Mouse (Mus musculus): Measurements from ENCODE around the gene Paxip1. TPM values are rescaled to one million over a fixed set of nuclear protein-coding genes. Genes with fewer than 3 reads are reported as not detected.
A peak's percentile ranks its signal among the peaks of the same experiment; 100 is the strongest.

Gene Paxip1
- polyA plus RNA-seq, 1 experiment from 2014 or later, result 29.5 TPM

GRCm38 (mm10) chr5:27792173-27792470 is 631 bp upstream of the Paxip1 start:
- H3K9ac ChIP-seq, result peak overlapping the region; percentile 80
- 16% methylated on average over 8 of the region's 8 CpGs for WGBS
- DNase-seq (ENCODE audit: low spot score) (no peak), ATAC-seq (ENCODE audit: low FRiP score) (no peak)
- peak overlapping the region; percentile 71 for H3K4me2 ChIP-seq (replicated peaks)
- peak overlapping the region; percentile 69 for H3K4me3 ChIP-seq (replicated peaks; ENCODE audit: low read length)
- peak overlapping the region; percentile 96 for H3K27ac ChIP-seq
- no peaks in the 10 kb centered on the region for H3K27me3 ChIP-seq (ENCODE audit: control insufficient read depth, insufficient read depth, low read length)
- peaks cover 11% of the 10 kb centered on the region for H3K4me1 ChIP-seq (replicated peaks; ENCODE audit: control insufficient read depth, insufficient read depth, low read length)
- peaks cover 16% of the 10 kb centered on the region for H3K36me3 ChIP-seq (replicated peaks; ENCODE audit: control insufficient read depth, insufficient read depth)
- H3K9me3 ChIP-seq (ENCODE audit: control insufficient read depth, low read length), result no peaks in the 10 kb centered on the region

GRCm38 (mm10) chr5:27790910-27791288 is 592 bp downstream of the Paxip1 start:
- ATAC-seq (ENCODE audit: low FRiP score) (peak; percentile 85), DNase-seq (ENCODE audit: low spot score) (peak; percentile 80)
- peak overlapping the region; percentile 96 for H3K27ac ChIP-seq
- H3K4me1 ChIP-seq (replicated peaks; ENCODE audit: control insufficient read depth, insufficient read depth, low read length), result peaks cover 11% of the 10 kb centered on the region
- WGBS, result 0% methylated on average over 41 of the region's 47 CpGs
- H3K27me3 ChIP-seq (ENCODE audit: control insufficient read depth, insufficient read depth, low read length), result no peaks in the 10 kb centered on the region
- peaks cover 28% of the 10 kb centered on the region for H3K36me3 ChIP-seq (replicated peaks; ENCODE audit: control insufficient read depth, insufficient read depth)
- peak overlapping the region; percentile 69 for H3K4me3 ChIP-seq (replicated peaks; ENCODE audit: low read length)
- H3K4me2 ChIP-seq (replicated peaks), result peak overlapping the region; percentile 71
- H3K9me3 ChIP-seq (ENCODE audit: control insufficient read depth, low read length), result no peaks in the 10 kb centered on the region
- peak overlapping the region; percentile 80 for H3K9ac ChIP-seq

- H3K4me2 ChIP-seq (replicated peaks), result peak overlapping the region; percentile 71
- no peaks in the 10 kb centered on the region for H3K9me3 ChIP-seq (ENCODE audit: control insufficient read depth, low read length)
- H3K4me3 ChIP-seq (replicated peaks; ENCODE audit: low read length), result peak overlapping the region; percentile 69
- H3K27ac ChIP-seq, result peak overlapping the region; percentile 96
- peak overlapping the region; percentile 80 for H3K9ac ChIP-seq
- ATAC-seq (ENCODE audit: low FRiP score) (no peak), DNase-seq (ENCODE audit: low spot score) (no peak)
- H3K36me3 ChIP-seq (replicated peaks; ENCODE audit: control insufficient read depth, insufficient read depth), result peaks cover 34% of the 10 kb centered on the region
- WGBS, result 29% methylated on average over 21 of the region's 21 CpGs
- H3K4me1 ChIP-seq (replicated peaks; ENCODE audit: control insufficient read depth, insufficient read depth, low read length), result peaks cover 11% of the 10 kb centered on the region
- H3K27me3 ChIP-seq (ENCODE audit: control insufficient read depth, insufficient read depth, low read length), result no peaks in the 10 kb centered on the region
These were observed 1.2 kb downstream of the Paxip1 start for GRCm38 (mm10) chr5:27790086-27790909.

GRCm38 (mm10) chr5:27789586-27789985 is 1.9 kb downstream of the Paxip1 start:
- 86% methylated on average over 10 of the region's 10 CpGs for WGBS
- Histone ChIP-seq H3K4me3 (replicated peaks; ENCODE audit: low read length) (no peak overlapping the region), H3K27me3 (ENCODE audit: control insufficient read depth, insufficient read depth, low read length) (no peaks in the 10 kb centered on the region), H3K9me3 (ENCODE audit: control insufficient read depth, low read length) (no peaks in the 10 kb centered on the region), H3K4me1 (replicated peaks; ENCODE audit: control insufficient read depth, insufficient read depth, low read length) (peaks cover 11% of the 10 kb centered on the region), H3K27ac (no peak overlapping the region), H3K9ac (peak overlapping the region; percentile 80; the same call in 1 of the 2 replicates), H3K4me2 (replicated peaks) (peak overlapping the region; percentile 71), H3K36me3 (replicated peaks; ENCODE audit: control insufficient read depth, insufficient read depth) (peaks cover 41% of the 10 kb centered on the region)
- ATAC-seq (ENCODE audit: low FRiP score) (no peak), DNase-seq (ENCODE audit: low spot score) (no peak)

- Histone ChIP-seq H3K9me3 (ENCODE audit: control insufficient read depth, low read length) (no peaks in the 10 kb centered on the region), H3K27ac (no peak overlapping the region), H3K4me3 (replicated peaks; ENCODE audit: low read length) (no peak overlapping the region), H3K4me2 (replicated peaks) (no peak overlapping the region), H3K27me3 (ENCODE audit: control insufficient read depth, insufficient read depth, low read length) (no peaks in the 10 kb centered on the region), H3K36me3 (replicated peaks; ENCODE audit: control insufficient read depth, insufficient read depth) (peaks cover 85% of the 10 kb centered on the region), H3K9ac (no peak overlapping the region), H3K4me1 (replicated peaks; ENCODE audit: control insufficient read depth, insufficient read depth, low read length) (no peaks in the 10 kb centered on the region)
- ATAC-seq (ENCODE audit: low FRiP score) (no peak), DNase-seq (ENCODE audit: low spot score) (no peak)
- 96% methylated on average over 9 of the region's 9 CpGs for WGBS
These were observed 8.1 kb downstream of the Paxip1 start for GRCm38 (mm10) chr5:27783381-27783780.

GRCm38 (mm10) chr5:27767948-27768347 is 23.5 kb downstream of the Paxip1 start:
- Histone ChIP-seq H3K4me2 (replicated peaks) (no peak overlapping the region), H3K27ac (0 out of 2 replicates have a peak overlapping the region, but pooled peaks have one; percentile 16), H3K27me3 (ENCODE audit: control insufficient read depth, insufficient read depth, low read length) (no peaks in the 10 kb centered on the region), H3K9me3 (ENCODE audit: control insufficient read depth, low read length) (no peaks in the 10 kb centered on the region), H3K9ac (no peak overlapping the region), H3K36me3 (replicated peaks; ENCODE audit: control insufficient read depth, insufficient read depth) (peaks cover 77% of the 10 kb centered on the region), H3K4me3 (replicated peaks; ENCODE audit: low read length) (no peak overlapping the region), H3K4me1 (replicated peaks; ENCODE audit: control insufficient read depth, insufficient read depth, low read length) (no peaks in the 10 kb centered on the region)
- no peak; the same call in 1 of the 2 replicates for ATAC-seq (ENCODE audit: low FRiP score)
- WGBS, result 52% methylated on average over 5 of the region's 5 CpGs
- DNase-seq (ENCODE audit: low spot score), result no peak

GRCm38 (mm10) chr5:27765780-27766179 is 25.7 kb downstream of the Paxip1 start:
- Histone ChIP-seq H3K9ac (no peak overlapping the region), H3K9me3 (ENCODE audit: control insufficient read depth, low read length) (no peaks in the 10 kb centered on the region), H3K27me3 (ENCODE audit: control insufficient read depth, insufficient read depth, low read length) (no peaks in the 10 kb centered on the region), H3K27ac (no peak overlapping the region), H3K4me2 (replicated peaks) (no peak overlapping the region), H3K4me1 (replicated peaks; ENCODE audit: control insufficient read depth, insufficient read depth, low read length) (no peaks in the 10 kb centered on the region), H3K36me3 (replicated peaks; ENCODE audit: control insufficient read depth, insufficient read depth) (peaks cover 76% of the 10 kb centered on the region), H3K4me3 (replicated peaks; ENCODE audit: low read length) (no peak overlapping the region)
- DNase-seq (ENCODE audit: low spot score) (no peak), ATAC-seq (ENCODE audit: low FRiP score) (no peak)
- 62% methylated on average over 4 of the region's 4 CpGs for WGBS

- Histone ChIP-seq H3K27ac (no peak overlapping the region), H3K4me1 (replicated peaks; ENCODE audit: control insufficient read depth, insufficient read depth, low read length) (no peaks in the 10 kb centered on the region), H3K9ac (no peak overlapping the region), H3K36me3 (replicated peaks; ENCODE audit: control insufficient read depth, insufficient read depth) (peaks cover 84% of the 10 kb centered on the region), H3K4me3 (replicated peaks; ENCODE audit: low read length) (no peak overlapping the region), H3K9me3 (ENCODE audit: control insufficient read depth, low read length) (no peaks in the 10 kb centered on the region), H3K27me3 (ENCODE audit: control insufficient read depth, insufficient read depth, low read length) (no peaks in the 10 kb centered on the region), H3K4me2 (replicated peaks) (no peak overlapping the region)
- no peak for ATAC-seq (ENCODE audit: low FRiP score)
- WGBS, result 94% methylated on average over 1 of the region's 1 CpGs
- DNase-seq (ENCODE audit: low spot score), result no peak
These were observed 46.5 kb downstream of the Paxip1 start for GRCm38 (mm10) chr5:27744944-27745343.

- H3K27ac ChIP-seq, result no peak overlapping the region
- WGBS, result 89% methylated on average over 6 of the region's 6 CpGs
- H3K4me3 ChIP-seq (replicated peaks; ENCODE audit: low read length), result no peak overlapping the region
These were observed 52.3 kb downstream of the Paxip1 start for GRCm38 (mm10) chr5:27739216-27739615.

More at GRCm38 (mm10) chr5:27739216-27739615, 52.3 kb downstream of the Paxip1 start:
- DNase-seq (ENCODE audit: low spot score) (no peak), ATAC-seq (ENCODE audit: low FRiP score) (no peak)
- Histone ChIP-seq H3K4me1 (replicated peaks; ENCODE audit: control insufficient read depth, insufficient read depth, low read length) (no peaks in the 10 kb centered on the region), H3K4me2 (replicated peaks) (no peak overlapping the region), H3K36me3 (replicated peaks; ENCODE audit: control insufficient read depth, insufficient read depth) (peaks cover 40% of the 10 kb centered on the region), H3K9me3 (ENCODE audit: control insufficient read depth, low read length) (no peaks in the 10 kb centered on the region), H3K9ac (no peak overlapping the region), H3K27me3 (ENCODE audit: control insufficient read depth, insufficient read depth, low read length) (no peaks in the 10 kb centered on the region)

Data from hindbrain, embryonic 14.5 days (tissue).